Mouse (Mus musculus): ENCODE measurements at regions not wholly inside any gene's neighbourhood (a gene's known extent, or its start where the extent isn't known, plus 50 kb on each side); places are given as distances from the start of the nearest gene placed in this dataset.

- DNase-seq (ENCODE audit: low spot score) = no peak
These were observed 88.0 kb downstream of the Tent5c start for GRCm38 (mm10) chr3:100401080-100401479.

GRCm38 (mm10) chr3:100397491-100397890 is 91.6 kb downstream of the Tent5c start:
- DNase-seq (ENCODE audit: low spot score) = no peak

- DNase-seq (ENCODE audit: low spot score) = peak; percentile 38
These were observed 94.1 kb downstream of the Tent5c start for GRCm38 (mm10) chr3:100394911-100395604.

GRCm38 (mm10) chr3:100393956-100394355 is 95.2 kb downstream of the Tent5c start:
- DNase-seq (ENCODE audit: low spot score) = no peak

- DNase-seq (ENCODE audit: low spot score) = no peak
These were observed 106.9 kb downstream of the Tent5c start for GRCm38 (mm10) chr3:100382181-100382580.

- peak; percentile 46 for DNase-seq (ENCODE audit: low spot score)
These were observed 107.8 kb downstream of the Tent5c start for GRCm38 (mm10) chr3:100381363-100381762.

- no peak for DNase-seq (ENCODE audit: low spot score)
These were observed 113.0 kb downstream of the Tent5c start for GRCm38 (mm10) chr3:100376162-100376561.

- DNase-seq (ENCODE audit: low spot score) = peak; percentile 4
These were observed 122.0 kb downstream of the Tent5c start for GRCm38 (mm10) chr3:100366884-100367840.

- no peak for DNase-seq (ENCODE audit: low spot score)
These were observed 122.7 kb downstream of the Tent5c start for GRCm38 (mm10) chr3:100366447-100366846.

GRCm38 (mm10) chr3:100365354-100365945 is 123.7 kb downstream of the Tent5c start:
- DNase-seq (ENCODE audit: low spot score) = no peak

- DNase-seq (ENCODE audit: low spot score) = no peak
These were observed 124.4 kb downstream of the Tent5c start for GRCm38 (mm10) chr3:100364706-100365105.

GRCm38 (mm10) chr3:100362983-100363382 is 126.1 kb downstream of the Tent5c start:
- DNase-seq (ENCODE audit: low spot score) = no peak

GRCm38 (mm10) chr3:100360019-100360418 is 129.1 kb downstream of the Tent5c start:
- DNase-seq (ENCODE audit: low spot score) = no peak

- peak; percentile 55 for DNase-seq (ENCODE audit: low spot score)
These were observed 130.1 kb downstream of the Tent5c start for GRCm38 (mm10) chr3:100359036-100359435.

- no peak for DNase-seq (ENCODE audit: low spot score)
These were observed 155.6 kb downstream of the Tent5c start for GRCm38 (mm10) chr3:100333478-100333877.

- DNase-seq (ENCODE audit: low spot score) = no peak
These were observed 156.2 kb upstream of the Wdr3 start for GRCm38 (mm10) chr3:100318357-100318756.

GRCm38 (mm10) chr3:100287818-100288217 is 125.6 kb upstream of the Wdr3 start:
- no peak for DNase-seq (ENCODE audit: low spot score)

GRCm38 (mm10) chr3:100266976-100267375 is 104.8 kb upstream of the Wdr3 start:
- DNase-seq (ENCODE audit: low spot score) = no peak

GRCm38 (mm10) chr3:100264991-100265390 is 102.8 kb upstream of the Wdr3 start:
- DNase-seq (ENCODE audit: low spot score) = no peak
